Mouse (Mus musculus) cerebellum, adult 2 months (tissue): Measurements from ENCODE around the gene Olfr895.

ENCODE experiments used
- CTCF ChIP-seq: fragments of 200-500 bp; IDR thresholded peaks from 2 replicates; pipeline ENCODE4 v1.5.1; 2011; ENCODE audit warnings: low read depth, mild to moderate bottlenecking, control low read depth, low read length, moderate library complexity, borderline replicate concordance; ENCODE audit not compliant: insufficient read depth
- POLR2A ChIP-seq: fragments of 200-500 bp; IDR thresholded peaks from 2 replicates; pipeline ENCODE4 v1.6.1; 2011; ENCODE audit warnings: low read length, control low read depth, borderline replicate concordance; ENCODE audit not compliant: insufficient read depth

GRCm38 (mm10) chr9:38267551-38267950 lies at the start of gene Olfr895:
- TF ChIP-seq POLR2A (no peak), CTCF (no peak)
